9 mouse cellular contexts compared by ENCODE assay signal in genomic region chr12:98212457-98213175, GRCm38 (mm10). TPM values are rescaled to one million over a fixed set of nuclear protein-coding genes. Genes with fewer than 3 reads are reported as not detected.
A peak's percentile ranks its signal among the peaks of the same experiment; 100 is the strongest.
DNase-seq lines count a peak whose midpoint lies in the region; ATAC-seq and TF ChIP-seq lines count a peak whose summit lies in the region.
"Had no signal": no experiment of that assay in that cellular context is flagged by ENCODE, and none has a peak within 500 bp of the region (broad histone marks: within the 10 kb centered on the region; RNA-seq: fewer than 3 reads in every experiment).

No protein-coding gene starts in this region.

- H3K4me1 ChIP-seq in thymus, adult 2 months (replicated peaks; ENCODE audit: control insufficient read depth, insufficient read depth, low read length) = peaks cover 6% of the 10 kb centered on the region; the same call in 1 of the 2 replicates
- no peaks in the 10 kb centered on the region; the same call in 1 of the 2 replicates for H3K4me1 ChIP-seq in forebrain, embryonic 13.5 days
- 0 out of 2 replicates have a peak, but pooled peaks cover 3% of the 10 kb centered on the region for H3K4me1 ChIP-seq in kidney, embryonic 16.5 days (ENCODE audit: insufficient read depth, low read length)
- 0 out of 2 replicates have a peak, but pooled peaks cover 3% of the 10 kb centered on the region for H3K4me1 ChIP-seq in midbrain, embryonic 12.5 days

- H3K36me3 ChIP-seq in thymus, adult 2 months (ENCODE audit: control insufficient read depth, insufficient read depth, low read length) = no peaks in the 10 kb centered on the region
- peaks cover 7% of the 10 kb centered on the region; the same call in 1 of the 2 replicates for H3K36me3 ChIP-seq in forebrain, embryonic 13.5 days (ENCODE audit: poor library complexity, severe bottlenecking)
- peaks cover 7% of the 10 kb centered on the region; the same call in 1 of the 2 replicates for H3K36me3 ChIP-seq in kidney, embryonic 16.5 days (ENCODE audit: insufficient read depth, low read length)
- 0 out of 2 replicates have a peak, but pooled peaks cover 8% of the 10 kb centered on the region for H3K36me3 ChIP-seq in midbrain, embryonic 12.5 days

- peak; percentile 5 to 34 for DNase-seq in adrenal gland, postnatal 36 days
- DNase-seq in adrenal gland, adult 2 months = no peak
- DNase-seq in thymus, adult 2 months = peak; percentile 31
- no peak for DNase-seq in thymus, postnatal 36 days
- DNase-seq in thymus, postnatal 4 days = peak; percentile 48

- TF ChIP-seq POLR2A in thymus, adult 2 months (IDR thresholded peaks at IDR 0.05; ENCODE audit: control insufficient read depth, extremely low read depth, insufficient read depth, low read length, poor library complexity) = no peak

- no peaks in the 10 kb centered on the region for H3K9me3 ChIP-seq in forebrain, embryonic 13.5 days (replicated peaks)
- H3K9me3 ChIP-seq in kidney, embryonic 16.5 days (ENCODE audit: low read length) = no peaks in the 10 kb centered on the region
- H3K9me3 ChIP-seq in midbrain, embryonic 12.5 days = no peaks in the 10 kb centered on the region

- H3K27me3 ChIP-seq in thymus, adult 2 months (ENCODE audit: control insufficient read depth, insufficient read depth, low read length) = no peaks in the 10 kb centered on the region
- H3K27me3 ChIP-seq in forebrain, embryonic 13.5 days = no peaks in the 10 kb centered on the region
- no peaks in the 10 kb centered on the region for H3K27me3 ChIP-seq in kidney, embryonic 16.5 days (ENCODE audit: insufficient read depth, low read length)
- H3K27me3 ChIP-seq in midbrain, embryonic 12.5 days = no peaks in the 10 kb centered on the region

- H3K9ac ChIP-seq in forebrain, embryonic 13.5 days = no peak overlapping the region
- H3K9ac ChIP-seq in kidney, embryonic 16.5 days (replicated peaks; ENCODE audit: low read length) = no peak overlapping the region
- no peak overlapping the region for H3K9ac ChIP-seq in midbrain, embryonic 12.5 days (replicated peaks)

- H3K4me2 ChIP-seq in forebrain, embryonic 13.5 days = no peak overlapping the region
- no peak overlapping the region for H3K4me2 ChIP-seq in kidney, embryonic 16.5 days (replicated peaks; ENCODE audit: low read depth, low read length)
- H3K4me2 ChIP-seq in midbrain, embryonic 12.5 days (replicated peaks) = no peak overlapping the region

- no peak overlapping the region for H3K4me3 ChIP-seq in thymus, adult 2 months (ENCODE audit: control insufficient read depth, insufficient read depth, low read length)
- H3K4me3 ChIP-seq in forebrain, embryonic 13.5 days = no peak overlapping the region
- H3K4me3 ChIP-seq in kidney, embryonic 16.5 days (ENCODE audit: low read length) = no peak overlapping the region
- H3K4me3 ChIP-seq in midbrain, embryonic 12.5 days = no peak overlapping the region

- no peak for TF ChIP-seq CTCF in thymus, adult 2 months (IDR thresholded peaks at IDR 0.05; ENCODE audit: borderline replicate concordance, control insufficient read depth, extremely low read depth, insufficient read depth, low read length, poor library complexity)

- no peak overlapping the region for H3K27ac ChIP-seq in thymus, adult 2 months (ENCODE audit: control insufficient read depth, insufficient read depth, low read length)
- H3K27ac ChIP-seq in forebrain, embryonic 13.5 days = no peak overlapping the region
- no peak overlapping the region for H3K27ac ChIP-seq in kidney, embryonic 16.5 days (ENCODE audit: low read length)
- H3K27ac ChIP-seq in midbrain, embryonic 12.5 days (replicated peaks) = no peak overlapping the region

- ATAC-seq in forebrain, embryonic 13.5 days = peak; percentile 80; the same call in 1 of the 2 replicates
- ATAC-seq in kidney, embryonic 16.5 days (ENCODE audit: low FRiP score, low TSS enrichment) = peak; percentile 74; the same call in 1 of the 2 replicates
- peak; percentile 47 for ATAC-seq in midbrain, embryonic 12.5 days (ENCODE audit: low FRiP score, low read depth)

- WGBS in thymus, adult 2 months = 97% methylated on average over 13 of the region's 13 CpGs
- 89% methylated on average over 13 of the region's 13 CpGs for WGBS in forebrain, embryonic 13.5 days
- WGBS in kidney, embryonic 16.5 days = 90% methylated on average over 13 of the region's 13 CpGs
- WGBS in midbrain, embryonic 12.5 days = 92% methylated on average over 13 of the region's 13 CpGs

RNA-seq across cellular contexts. Expression of gene Galc, which starts 46.6 kb away (rescaled TPM):
- 10 to 100 TPM; 11.1 to 20.1 TPM for total RNA-seq in adrenal gland, postnatal 36 days (2021)
- 10 to 100 TPM; 13.8 to 17.6 TPM for total RNA-seq in adrenal gland, adult 2 months (2021)
- 5.4 and 7.3 TPM in 2 replicates for polyA plus RNA-seq in adrenal gland, adult 2 months (2012; rRNA removed)
- 8.9 and 9.3 TPM in 2 replicates for polyA plus RNA-seq in thymus, adult 2 months (2012; rRNA removed)
- polyA plus RNA-seq in forebrain, embryonic 13.5 days (2015; fragmentation: Nextera tagmentation; extraction: Ambion mirVana) = 9.2 and 10.3 TPM in 2 replicates
- polyA plus RNA-seq in kidney, embryonic 16.5 days (2015; fragmentation: Nextera tagmentation; extraction: Ambion mirVana) = 14.6 and 16.1 TPM in 2 replicates
- 13.2 and 13.3 TPM in 2 replicates for polyA plus RNA-seq in midbrain, embryonic 12.5 days (2016; fragmentation: Nextera tagmentation; extraction: Ambion mirVana)

RNA-seq across cellular contexts. Expression of gene Gpr65, which starts 55.8 kb away (rescaled TPM):
- total RNA-seq in adrenal gland, postnatal 36 days (2021) = 1 to 10 TPM; 1.3 to 1.4 TPM
- 1 to 10 TPM; 1.7 to 2.0 TPM for total RNA-seq in adrenal gland, adult 2 months (2021)
- polyA plus RNA-seq in adrenal gland, adult 2 months (2012; rRNA removed) = 0.19 and 0.45 TPM in 2 replicates
- polyA plus RNA-seq in thymus, adult 2 months (2012; rRNA removed) = 11.2 and 15.1 TPM in 2 replicates
- 0.31 TPM in 1 of 2 replicates, not detected in the other for polyA plus RNA-seq in forebrain, embryonic 13.5 days (2015; fragmentation: Nextera tagmentation; extraction: Ambion mirVana)
- polyA plus RNA-seq in kidney, embryonic 16.5 days (2015; fragmentation: Nextera tagmentation; extraction: Ambion mirVana) = 1.2 and 1.5 TPM in 2 replicates
- 0.43 and 0.52 TPM in 2 replicates for polyA plus RNA-seq in midbrain, embryonic 12.5 days (2016; fragmentation: Nextera tagmentation; extraction: Ambion mirVana)
- total RNA-seq: layer of hippocampus, postnatal 25 days had no signal

Comparison
In these comparisons a context has a peak if more than half of its experiments do, and no peak if none do; other contexts are left out.
1. DNase-seq: peak in adrenal gland, postnatal 36 days (2 of 2), thymus, adult 2 months (single experiment) and thymus, postnatal 4 days (single experiment); none in adrenal gland, adult 2 months (single experiment) and thymus, postnatal 36 days (0 of 2).
2. Peak in every context shown above with its lines, with median percentiles within 50 percentile points of each other: ATAC-seq.